Mouse (Mus musculus) C2C12 (cell line): ENCODE results near the gene Mzt1. TPM values are rescaled to one million over a fixed set of nuclear protein-coding genes. Genes with fewer than 3 reads are reported as not detected.

Source experiments
- H3K27me3 ChIP-seq: one replicate; pipeline ENCODE4 v1.6.1; 2011; ENCODE audit not compliant: control insufficient read depth, insufficient read depth, insufficient read length
- H3K36me3 ChIP-seq: one replicate; pipeline ENCODE4 v1.6.1; 2011; ENCODE audit not compliant: control insufficient read depth, insufficient read depth
- H3K4me3 ChIP-seq: one replicate; pipeline ENCODE4 v1.5.1; 2011; ENCODE audit warnings: mild to moderate bottlenecking, control low read depth; ENCODE audit not compliant: poor library complexity, insufficient read depth, severe bottlenecking
- H3K79me2 ChIP-seq: one replicate; pipeline ENCODE4 v1.6.1; 2011; ENCODE audit not compliant: control insufficient read depth, insufficient read depth
- H3K79me3 ChIP-seq: one replicate; pipeline ENCODE4 v1.6.1; 2011; ENCODE audit warnings: low read depth, control low read depth
- H3ac ChIP-seq: one replicate; pipeline ENCODE3; 2011; ENCODE audit warnings: low read depth; ENCODE audit not compliant: control insufficient read depth, insufficient read length
- CEBPB ChIP-seq: IDR thresholded peaks from one replicate; pipeline ENCODE4 v1.6.1; 2011; ENCODE audit warnings: low read depth, mild to moderate bottlenecking, control low read depth, moderate library complexity
- CTCF ChIP-seq: IDR thresholded peaks from one replicate; pipeline ENCODE4 v1.5.1; 2011; ENCODE audit not compliant: control insufficient read depth, insufficient read depth, insufficient read length
- FOSL1 ChIP-seq: IDR thresholded peaks from one replicate; pipeline ENCODE4 v1.8.0; 2011; ENCODE audit warnings: mild to moderate bottlenecking, low read length; ENCODE audit not compliant: poor library complexity, insufficient read depth, severe bottlenecking
- MAX ChIP-seq: IDR thresholded peaks from one replicate; pipeline ENCODE4 v1.6.1; 2011; ENCODE audit warnings: mild to moderate bottlenecking, control low read depth
- MYOD1 ChIP-seq: IDR thresholded peaks from one replicate; pipeline ENCODE4 v1.6.1; 2011; ENCODE audit warnings: low read depth; ENCODE audit not compliant: control insufficient read depth, insufficient read length
- MYOG ChIP-seq: IDR thresholded peaks from one replicate; pipeline ENCODE4 v1.6.1; 2011; ENCODE audit not compliant: control insufficient read depth, insufficient read length; ENCODE audit errors: extremely low read depth
- USF1 ChIP-seq: IDR thresholded peaks from one replicate; pipeline ENCODE4 v1.6.1; 2011; ENCODE audit warnings: low read depth, mild to moderate bottlenecking, control low read depth, moderate library complexity
- long read RNA-seq, 2 experiments: library from polyadenylated mRNA; unstranded; transcript quantifications; one replicate each; pipeline ENCODE4 v2.0.0; 2019 to 2020
- polyA plus RNA-seq: library from polyadenylated mRNA; unstranded; fragments of >200 nt; fragmentation: generic; extraction: Trizol; gene quantifications from one replicate; pipeline ENCODE4 v1.2.1, GENCODE M21; 2012; ENCODE audit warnings: missing spikeins

The Mzt1 gene
- 9.7 TPM for polyA plus RNA-seq
- long read RNA-seq, experiment 1, transcript Mzt1-201 (3 exons, 2,240 nt): major isoform, 45 of 48 reads
- long read RNA-seq, experiment 1, partial matches to known transcripts: 1 of 48 reads
- long read RNA-seq, experiment 1, other reads (novel, unspliced or antisense): 2 of 48 reads
- long read RNA-seq, experiment 2, transcript Mzt1-201 (3 exons, 2,240 nt): major isoform, 341 of 356 reads
- long read RNA-seq, experiment 2, partial matches to known transcripts: 1 of 356 reads
- long read RNA-seq, experiment 2, other reads (novel, unspliced or antisense): 12 of 356 reads

DNA sequence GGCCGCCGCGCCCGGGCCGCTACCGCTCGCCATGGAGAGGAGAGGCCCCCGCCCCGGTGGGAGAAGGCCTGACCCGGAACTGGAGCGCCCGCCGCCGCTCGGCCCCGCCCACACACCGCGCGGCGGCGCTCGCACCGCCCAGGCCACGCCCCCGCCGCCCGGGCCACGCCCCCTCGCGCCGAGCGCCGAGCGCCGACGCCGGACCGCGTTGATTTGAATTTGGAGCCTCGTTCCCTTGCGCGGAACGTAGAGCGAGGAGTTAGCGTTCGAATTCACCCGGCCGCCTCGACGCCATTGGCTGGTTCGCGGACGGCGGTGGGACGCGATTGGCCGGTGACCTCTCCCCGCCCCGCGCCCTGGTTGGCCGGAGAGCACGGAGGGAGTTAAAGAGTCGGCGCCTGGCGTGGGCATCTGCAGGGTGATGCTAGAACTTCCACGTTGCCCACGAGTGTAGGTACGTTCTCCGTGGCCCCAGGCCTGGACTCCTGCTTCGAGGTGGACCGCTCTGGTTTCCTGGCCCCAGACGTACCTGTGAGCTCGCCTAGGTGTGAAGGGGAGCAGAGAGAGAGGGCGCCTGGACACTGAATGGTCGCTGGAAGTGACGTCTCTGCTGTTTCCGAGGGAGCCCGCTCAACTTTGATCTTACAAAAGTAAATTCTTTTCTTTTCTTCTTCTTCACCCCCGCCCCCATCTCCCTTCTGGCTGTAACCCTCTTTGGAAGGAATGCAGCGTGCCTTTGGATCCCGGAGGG lies at the start of gene Mzt1, which contains the start of gene Bora:
TSS of gene Mzt1 (minus strand) at position 104 of the 751 bp plus-strand sequence.
TSS of gene Bora (plus strand) at position 192 of the 751 bp plus-strand sequence.
- peak within 1 kb of the TSS; percentile 85 for H3K4me3 ChIP-seq
- H3K27me3 ChIP-seq: no peaks in the 10 kb centered on the region
- peak within 1 kb of the TSS; percentile 93 for H3ac ChIP-seq
- TF ChIP-seq MAX: peak; percentile 49
- TF ChIP-seq USF1: no peak
- H3K79me2 ChIP-seq: peaks cover 97% of the 10 kb centered on the region
- H3K79me3 ChIP-seq: peaks cover 74% of the 10 kb centered on the region
- peaks cover 29% of the 10 kb centered on the region for H3K36me3 ChIP-seq

DNA sequence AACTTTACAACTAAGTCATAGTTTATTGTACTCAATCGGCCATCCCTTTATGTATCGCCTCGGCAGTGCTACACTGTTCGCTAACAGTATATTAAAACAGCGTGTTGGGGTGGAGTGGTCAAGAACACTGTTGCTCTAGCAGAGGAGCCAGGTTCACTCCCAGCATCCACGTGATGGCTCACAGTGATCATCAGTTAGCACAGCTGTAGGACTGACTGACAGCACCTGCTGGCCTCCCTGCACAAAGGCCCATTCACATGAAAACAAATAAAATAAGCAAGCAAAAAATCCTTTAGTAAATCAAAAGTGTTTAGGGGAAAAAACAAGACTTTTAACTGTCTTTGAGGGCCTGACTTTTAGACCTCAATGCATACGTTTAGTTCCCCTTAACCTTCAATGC lies 43.0 kb upstream of the Mzt1 start:
- H3K36me3 ChIP-seq: peaks cover 97% of the 10 kb centered on the region
- peaks cover 8% of the 10 kb centered on the region for H3K79me3 ChIP-seq
- peaks cover 27% of the 10 kb centered on the region for H3K79me2 ChIP-seq
- no peaks in the 10 kb centered on the region for H3K27me3 ChIP-seq
- no peak overlapping the region for H3K4me3 ChIP-seq
- TF ChIP-seq USF1: no peak
- no peak for TF ChIP-seq MAX
- TF ChIP-seq MYOD1: no peak
- TF ChIP-seq CEBPB: no peak
- no peak for TF ChIP-seq CTCF
- TF ChIP-seq FOSL1: no peak
- no peak for TF ChIP-seq MYOG
- H3ac ChIP-seq: no peak overlapping the region

DNA sequence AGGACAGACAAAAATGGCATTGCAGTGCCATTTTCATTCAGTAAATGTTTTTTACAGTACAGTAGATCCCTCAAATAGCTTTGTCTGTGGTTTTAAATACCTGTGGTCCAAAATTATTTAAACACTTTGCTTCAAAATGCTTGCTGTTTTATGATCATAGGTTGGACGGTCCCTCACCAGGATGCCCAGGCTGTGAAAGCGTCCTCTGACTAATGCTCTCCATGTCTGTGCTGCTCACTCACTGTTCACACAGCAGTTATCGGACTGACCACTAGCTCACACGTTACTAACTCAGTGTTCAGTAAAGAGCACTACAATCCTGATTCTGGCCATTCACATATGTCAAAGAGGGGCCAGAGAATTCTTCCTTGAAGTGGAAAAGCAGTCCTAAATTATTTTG lies 25.2 kb upstream of the Mzt1 start:
- no peaks in the 10 kb centered on the region for H3K27me3 ChIP-seq
- H3K79me3 ChIP-seq: peaks cover 3% of the 10 kb centered on the region
- no peak overlapping the region for H3ac ChIP-seq
- no peaks in the 10 kb centered on the region for H3K79me2 ChIP-seq
- TF ChIP-seq MYOG (no peak), MYOD1 (no peak), MAX (no peak), FOSL1 (no peak), USF1 (no peak), CTCF (no peak), CEBPB (no peak)
- no peak overlapping the region for H3K4me3 ChIP-seq
- peaks cover 87% of the 10 kb centered on the region for H3K36me3 ChIP-seq

DNA sequence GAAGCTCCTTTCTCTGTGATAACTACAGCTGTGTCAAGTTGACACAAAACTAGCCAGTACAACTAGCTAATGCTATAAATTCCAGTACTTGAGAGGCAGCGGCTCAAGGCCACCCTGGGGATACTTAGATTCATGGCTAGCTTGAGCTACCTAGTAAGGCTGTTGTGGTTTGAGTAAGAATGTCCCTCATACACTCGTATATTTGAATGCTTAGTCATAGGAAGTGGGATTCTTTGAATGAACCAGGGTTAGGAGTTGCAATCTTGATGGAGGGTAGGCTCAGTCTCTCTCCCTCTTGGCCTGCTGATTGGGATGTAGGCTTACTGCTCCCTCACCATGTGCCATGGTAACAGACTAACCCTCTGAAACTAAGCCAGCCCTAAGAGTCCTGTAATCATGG lies 17.2 kb upstream of the Mzt1 start:
- no peak for TF ChIP-seq MYOD1
- no peak for TF ChIP-seq MAX
- no peak for TF ChIP-seq MYOG
- no peak for TF ChIP-seq USF1
- TF ChIP-seq FOSL1: no peak
- TF ChIP-seq CEBPB: no peak
- TF ChIP-seq CTCF: no peak
- Histone ChIP-seq H3K79me3 (no peaks in the 10 kb centered on the region), H3K4me3 (no peak overlapping the region), H3K36me3 (peaks cover 83% of the 10 kb centered on the region), H3ac (no peak overlapping the region), H3K79me2 (peaks cover 4% of the 10 kb centered on the region), H3K27me3 (no peaks in the 10 kb centered on the region)

DNA sequence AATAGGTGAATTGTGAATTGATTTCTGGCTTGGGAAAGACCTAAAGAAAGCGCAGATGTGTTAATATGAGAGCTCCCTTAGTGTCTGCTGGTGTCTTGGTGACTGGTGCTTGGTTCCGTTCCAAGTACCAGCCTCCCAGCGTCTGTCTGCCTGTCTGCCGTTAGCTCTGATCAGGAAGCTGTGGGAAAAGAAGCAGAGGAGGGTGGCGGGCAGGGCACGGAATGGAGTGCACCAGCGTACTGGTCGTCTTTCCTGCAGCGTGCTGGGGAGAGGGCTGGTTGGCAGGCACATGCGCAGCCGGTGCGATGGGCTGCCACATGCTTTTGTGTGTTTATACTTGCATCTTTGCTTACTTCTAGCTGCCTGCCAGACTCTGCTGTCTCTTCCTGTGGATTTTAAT lies 14.7 kb upstream of the Mzt1 start:
- no peak for TF ChIP-seq USF1
- no peak for TF ChIP-seq CTCF
- no peak for TF ChIP-seq FOSL1
- TF ChIP-seq MAX: no peak
- no peak for TF ChIP-seq MYOG
- TF ChIP-seq CEBPB: no peak
- TF ChIP-seq MYOD1: no peak
- peaks cover 78% of the 10 kb centered on the region for H3K36me3 ChIP-seq
- H3K79me2 ChIP-seq: peaks cover 8% of the 10 kb centered on the region
- H3K79me3 ChIP-seq: no peaks in the 10 kb centered on the region
- H3K4me3 ChIP-seq: no peak overlapping the region
- H3ac ChIP-seq: no peak overlapping the region
- H3K27me3 ChIP-seq: no peaks in the 10 kb centered on the region

DNA sequence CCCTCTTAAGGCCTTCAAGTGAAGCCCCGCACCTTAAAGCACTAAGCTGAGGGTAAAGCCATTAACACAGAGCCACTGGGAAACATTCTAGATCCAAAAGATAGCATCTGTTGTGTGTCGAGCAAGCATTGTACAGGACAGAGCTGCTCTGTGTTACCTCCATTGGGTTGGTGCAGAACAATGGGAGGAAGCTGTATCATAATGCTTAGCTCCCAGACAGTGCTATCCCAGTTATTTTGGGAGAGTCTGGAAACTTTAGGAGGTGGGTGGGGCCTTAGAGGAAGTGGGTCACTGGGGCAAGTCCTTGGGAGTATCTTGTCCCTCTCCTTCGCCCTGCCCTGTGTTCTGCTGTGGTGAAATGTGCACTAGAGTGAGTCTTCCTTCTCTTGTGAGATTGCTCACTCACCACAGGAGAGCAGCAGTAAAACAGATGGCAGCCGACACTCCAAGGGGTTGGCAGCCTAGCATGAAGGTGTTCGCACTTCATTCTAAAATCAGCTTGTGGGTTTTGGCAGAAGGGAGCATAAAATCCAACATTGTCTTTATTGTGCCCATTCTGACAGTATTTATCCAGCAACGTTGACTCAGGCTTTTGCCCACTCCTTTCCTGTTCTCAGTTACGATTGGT lies 13.1 kb upstream of the Mzt1 start:
- no peak overlapping the region for H3K4me3 ChIP-seq
- H3K36me3 ChIP-seq: peaks cover 80% of the 10 kb centered on the region
- peaks cover 3% of the 10 kb centered on the region for H3K79me3 ChIP-seq
- H3K27me3 ChIP-seq: no peaks in the 10 kb centered on the region
- TF ChIP-seq CEBPB: no peak
- TF ChIP-seq FOSL1: no peak
- no peak for TF ChIP-seq MYOD1
- no peak for TF ChIP-seq CTCF
- no peak for TF ChIP-seq MAX
- TF ChIP-seq USF1: no peak
- no peak overlapping the region for H3ac ChIP-seq
- peaks cover 8% of the 10 kb centered on the region for H3K79me2 ChIP-seq
